Mouse (Mus musculus): ENCODE results near the gene Klf6.

- no peak for TF ChIP-seq CTCF (IDR thresholded peaks at IDR 0.05; ENCODE audit: low read depth, low read length)
- TF ChIP-seq GATA1 (IDR thresholded peaks at IDR 0.05; ENCODE audit: borderline replicate concordance, low read length): no peak
- no peak for TF ChIP-seq POLR2AphosphoS5 (IDR thresholded peaks at IDR 0.05; ENCODE audit: insufficient replicate concordance, low read depth, low read length)
- no peak for TF ChIP-seq TAL1 (conservative IDR thresholded peaks at IDR 0.05; ENCODE audit: low read depth, low read length)
These were observed 1.5 kb downstream of the Klf6 start for GRCm38 (mm10) chr13:5862626-5863407.

Measured in G1E (cell line).